8 mouse cellular contexts compared by ENCODE assay signal in the genomic region with DNA sequence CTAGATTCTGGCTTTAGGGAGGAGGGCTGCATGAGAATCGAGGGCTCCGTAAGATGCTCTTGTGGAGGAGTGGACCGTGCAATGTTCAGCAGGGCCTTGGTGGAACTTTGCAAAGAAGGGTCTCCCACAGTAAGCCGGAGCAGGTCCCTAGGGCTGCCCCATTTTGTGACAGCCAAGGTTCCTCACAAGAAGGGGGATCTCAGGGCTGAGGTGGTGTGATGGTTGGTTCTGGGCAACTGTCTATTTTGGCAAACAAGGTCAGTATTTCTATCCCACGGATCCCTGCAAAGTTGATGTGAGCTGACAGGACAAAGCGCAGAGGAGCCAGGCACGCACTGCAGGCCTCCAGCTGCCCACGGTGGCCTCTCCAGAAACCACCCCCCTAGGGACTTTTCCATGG. TPM values are rescaled to one million over a fixed set of nuclear protein-coding genes. Genes with fewer than 3 reads are reported as not detected.
DNase-seq lines count a peak whose midpoint lies in the region; ATAC-seq and TF ChIP-seq lines count a peak whose summit lies in the region.

No protein-coding gene starts in this region.

- ATAC-seq in kidney, postnatal 0 days (replicated peaks; ENCODE audit: low FRiP score, low read depth): no peak
- ATAC-seq in embryonic facial prominence, embryonic 11.5 days (replicated peaks; ENCODE audit: insufficient number of reproducible peaks, low FRiP score, low TSS enrichment, low read depth): peak; percentile 30; the same call in 1 of the 2 replicates
- no peak; the same call in 1 of the 2 replicates for ATAC-seq in hindbrain, embryonic 15.5 days (ENCODE audit: low FRiP score, low read depth)
- no peak; the same call in 1 of the 2 replicates for ATAC-seq in midbrain, embryonic 15.5 days (replicated peaks)

- no peaks in the 10 kb centered on the region for H3K9me3 ChIP-seq in kidney, postnatal 0 days (replicated peaks; ENCODE audit: low read length)
- no peaks in the 10 kb centered on the region for H3K9me3 ChIP-seq in embryonic facial prominence, embryonic 11.5 days (replicated peaks; ENCODE audit: control insufficient read depth, low read length)
- no peaks in the 10 kb centered on the region for H3K9me3 ChIP-seq in hindbrain, embryonic 15.5 days
- no peaks in the 10 kb centered on the region for H3K9me3 ChIP-seq in midbrain, embryonic 15.5 days

- peaks cover 23% of the 10 kb centered on the region for H3K4me1 ChIP-seq in kidney, postnatal 0 days (replicated peaks; ENCODE audit: insufficient read depth, low read length)
- peaks cover 5% of the 10 kb centered on the region for H3K4me1 ChIP-seq in embryonic facial prominence, embryonic 11.5 days (ENCODE audit: control insufficient read depth, insufficient read depth, low read length)
- H3K4me1 ChIP-seq in hindbrain, embryonic 15.5 days (replicated peaks): peaks cover 33% of the 10 kb centered on the region
- peaks cover 21% of the 10 kb centered on the region for H3K4me1 ChIP-seq in midbrain, embryonic 15.5 days

- DNase-seq in kidney, postnatal 0 days (ENCODE audit: low spot score): no peak
- no peak for DNase-seq in kidney, postnatal 25 days
- DNase-seq in embryonic facial prominence, embryonic 11.5 days (ENCODE audit: low spot score): no peak
- no peak for DNase-seq in thymus, postnatal 0 days (ENCODE audit: low spot score)
- no peak for DNase-seq in adrenal gland, adult 2 months
- DNase-seq in adrenal gland, postnatal 4 days (ENCODE audit: low spot score in 2 of 2): no peak

- H3K36me3 ChIP-seq in kidney, postnatal 0 days (ENCODE audit: insufficient read depth, low read length): 0 out of 2 replicates have a peak, but pooled peaks cover 8% of the 10 kb centered on the region
- no peaks in the 10 kb centered on the region; the same call in 1 of the 2 replicates for H3K36me3 ChIP-seq in embryonic facial prominence, embryonic 11.5 days (replicated peaks; ENCODE audit: control insufficient read depth, insufficient read depth, low read depth, low read length)
- no peaks in the 10 kb centered on the region for H3K36me3 ChIP-seq in hindbrain, embryonic 15.5 days
- H3K36me3 ChIP-seq in midbrain, embryonic 15.5 days (replicated peaks): no peaks in the 10 kb centered on the region

- no peaks in the 10 kb centered on the region for H3K27me3 ChIP-seq in kidney, postnatal 0 days (ENCODE audit: insufficient read depth, low read length)
- H3K27me3 ChIP-seq in embryonic facial prominence, embryonic 11.5 days (ENCODE audit: control insufficient read depth, insufficient read depth, low read length): no peaks in the 10 kb centered on the region; the same call in 1 of the 2 replicates
- H3K27me3 ChIP-seq in hindbrain, embryonic 15.5 days: peaks cover 33% of the 10 kb centered on the region
- H3K27me3 ChIP-seq in midbrain, embryonic 15.5 days (replicated peaks): peaks cover 31% of the 10 kb centered on the region

- no peak for TF ChIP-seq CTCF in kidney, postnatal 0 days (IDR thresholded peaks at IDR 0.05; ENCODE audit: low read depth)

- no peak overlapping the region for H3K9ac ChIP-seq in kidney, postnatal 0 days (ENCODE audit: low read depth, low read length)
- H3K9ac ChIP-seq in embryonic facial prominence, embryonic 11.5 days (replicated peaks; ENCODE audit: low read length): peak overlapping the region; percentile 35
- peak overlapping the region; percentile 25 for H3K9ac ChIP-seq in hindbrain, embryonic 15.5 days
- H3K9ac ChIP-seq in midbrain, embryonic 15.5 days: peak overlapping the region; percentile 37

- 24% methylated on average over 8 of the region's 8 CpGs for WGBS in kidney, postnatal 0 days
- WGBS in embryonic facial prominence, embryonic 11.5 days: 28% methylated on average over 8 of the region's 8 CpGs
- 17% methylated on average over 8 of the region's 8 CpGs for WGBS in hindbrain, embryonic 15.5 days
- WGBS in midbrain, embryonic 15.5 days: 17% methylated on average over 8 of the region's 8 CpGs

- H3K27ac ChIP-seq in kidney, postnatal 0 days: no peak overlapping the region
- peak overlapping the region; percentile 43 for H3K27ac ChIP-seq in embryonic facial prominence, embryonic 11.5 days (replicated peaks; ENCODE audit: low read depth, low read length)
- H3K27ac ChIP-seq in hindbrain, embryonic 15.5 days (replicated peaks): no peak overlapping the region
- no peak overlapping the region for H3K27ac ChIP-seq in midbrain, embryonic 15.5 days

- H3K4me3 ChIP-seq in kidney, postnatal 0 days (replicated peaks; ENCODE audit: low read depth, low read length): peak overlapping the region; percentile 52
- peak overlapping the region; percentile 53 for H3K4me3 ChIP-seq in embryonic facial prominence, embryonic 11.5 days (ENCODE audit: low read depth, low read length)
- H3K4me3 ChIP-seq in hindbrain, embryonic 15.5 days: peak overlapping the region; percentile 42
- peak overlapping the region; percentile 44 for H3K4me3 ChIP-seq in midbrain, embryonic 15.5 days

- H3K4me2 ChIP-seq in kidney, postnatal 0 days (ENCODE audit: low read length): peak overlapping the region; percentile 89
- H3K4me2 ChIP-seq in embryonic facial prominence, embryonic 11.5 days (ENCODE audit: low read depth, low read length): peak overlapping the region; percentile 76
- peak overlapping the region; percentile 66 for H3K4me2 ChIP-seq in hindbrain, embryonic 15.5 days
- H3K4me2 ChIP-seq in midbrain, embryonic 15.5 days: peak overlapping the region; percentile 68

RNA-seq across cellular contexts. Expression of a gene that starts 3.0 kb away (rescaled TPM):
- 10.0 and 10.2 TPM in 2 replicates for polyA plus RNA-seq in kidney, postnatal 0 days (2015; fragmentation: Nextera tagmentation; extraction: Ambion mirVana)
- polyA plus RNA-seq in embryonic facial prominence, embryonic 11.5 days (2014; fragmentation: Nextera tagmentation; extraction: Ambion mirVana): 30.7 and 40.8 TPM in 2 replicates
- polyA plus RNA-seq in hindbrain, embryonic 15.5 days (2015; fragmentation: Nextera tagmentation; extraction: Ambion mirVana): 10.4 and 10.9 TPM in 2 replicates
- polyA plus RNA-seq in midbrain, embryonic 15.5 days (2015; fragmentation: Nextera tagmentation; extraction: Ambion mirVana): 8.4 and 10.4 TPM in 2 replicates
- 5.2 and 5.5 TPM in 2 replicates for polyA plus RNA-seq in thymus, postnatal 0 days (2015; fragmentation: Nextera tagmentation; extraction: Ambion mirVana)
- total RNA-seq in adrenal gland, adult 2 months (2021): 1 to 10 TPM; 1.2 to 1.3 TPM
- polyA plus RNA-seq in adrenal gland, adult 2 months (2012; rRNA removed): 1.4 and 2.5 TPM in 2 replicates
- 1 to 10 TPM; 6.9 to 8.6 TPM for total RNA-seq in adrenal gland, postnatal 4 days (2021)

RNA-seq across cellular contexts. Expression of a gene that starts 18.6 kb away (rescaled TPM):
- 5.5 and 5.7 TPM in 2 replicates for polyA plus RNA-seq in kidney, postnatal 0 days (2015; fragmentation: Nextera tagmentation; extraction: Ambion mirVana)
- 4.5 and 5.3 TPM in 2 replicates for polyA plus RNA-seq in embryonic facial prominence, embryonic 11.5 days (2014; fragmentation: Nextera tagmentation; extraction: Ambion mirVana)
- 5.7 and 6.1 TPM in 2 replicates for polyA plus RNA-seq in hindbrain, embryonic 15.5 days (2015; fragmentation: Nextera tagmentation; extraction: Ambion mirVana)
- 7.4 and 8.2 TPM in 2 replicates for polyA plus RNA-seq in midbrain, embryonic 15.5 days (2015; fragmentation: Nextera tagmentation; extraction: Ambion mirVana)
- polyA plus RNA-seq in thymus, postnatal 0 days (2015; fragmentation: Nextera tagmentation; extraction: Ambion mirVana): 1.9 and 2.2 TPM in 2 replicates
- total RNA-seq in adrenal gland, adult 2 months (2021): 10 to 100 TPM in 1 of 2 experiments, 1 to 10 TPM in 1; 8.4 to 20.4 TPM
- 2.7 and 3.5 TPM in 2 replicates for polyA plus RNA-seq in adrenal gland, adult 2 months (2012; rRNA removed)
- total RNA-seq in adrenal gland, postnatal 4 days (2021): 10 to 100 TPM; 14.3 to 14.4 TPM

RNA-seq across cellular contexts. Expression of a gene that starts 39.9 kb away (rescaled TPM):
- 102 and 106 TPM in 2 replicates for polyA plus RNA-seq in kidney, postnatal 0 days (2015; fragmentation: Nextera tagmentation; extraction: Ambion mirVana)
- polyA plus RNA-seq in embryonic facial prominence, embryonic 11.5 days (2014; fragmentation: Nextera tagmentation; extraction: Ambion mirVana): 60.3 and 66.1 TPM in 2 replicates
- 147 and 149 TPM in 2 replicates for polyA plus RNA-seq in hindbrain, embryonic 15.5 days (2015; fragmentation: Nextera tagmentation; extraction: Ambion mirVana)
- 173 and 176 TPM in 2 replicates for polyA plus RNA-seq in midbrain, embryonic 15.5 days (2015; fragmentation: Nextera tagmentation; extraction: Ambion mirVana)
- polyA plus RNA-seq in thymus, postnatal 0 days (2015; fragmentation: Nextera tagmentation; extraction: Ambion mirVana): 77.6 and 85.8 TPM in 2 replicates
- 100 to 1,000 TPM; 114 to 126 TPM for total RNA-seq in adrenal gland, adult 2 months (2021)
- 39.8 and 48.7 TPM in 2 replicates for polyA plus RNA-seq in adrenal gland, adult 2 months (2012; rRNA removed)
- total RNA-seq in adrenal gland, postnatal 4 days (2021): 100 to 1,000 TPM; 165 to 166 TPM
